Mouse (Mus musculus): Measurements from ENCODE around the gene Gm17455.

Gm17455 gene

GRCm38 (mm10) chr10:60373937-60374578 is 25.5 kb upstream of the Gm17455 start:
- DNase-seq, result no peak

- no peak for DNase-seq
Observed at GRCm38 (mm10) chr10:60376704-60377103, 22.8 kb upstream of the Gm17455 start.

- DNase-seq, result no peak
Observed at GRCm38 (mm10) chr10:60379419-60379957, 20.0 kb upstream of the Gm17455 start.

- DNase-seq, result no peak
Observed at GRCm38 (mm10) chr10:60380229-60380628, 19.3 kb upstream of the Gm17455 start.

GRCm38 (mm10) chr10:60381142-60381925 is 18.2 kb upstream of the Gm17455 start:
- DNase-seq, result no peak

GRCm38 (mm10) chr10:60388332-60388731 is 11.2 kb upstream of the Gm17455 start:
- DNase-seq, result no peak

- no peak for DNase-seq
Observed at GRCm38 (mm10) chr10:60389447-60389865, 10.1 kb upstream of the Gm17455 start.

GRCm38 (mm10) chr10:60390177-60390903 is 9.2 kb upstream of the Gm17455 start:
- no peak for DNase-seq

- DNase-seq, result no peak
Observed at GRCm38 (mm10) chr10:60390904-60391420, 8.6 kb upstream of the Gm17455 start.

GRCm38 (mm10) chr10:60391661-60392060 is 7.9 kb upstream of the Gm17455 start:
- no peak for DNase-seq

GRCm38 (mm10) chr10:60394936-60395335 is 4.6 kb upstream of the Gm17455 start:
- no peak for DNase-seq

GRCm38 (mm10) chr10:60395605-60396004 is 3.9 kb upstream of the Gm17455 start:
- DNase-seq, result no peak

- DNase-seq, result no peak
Observed at GRCm38 (mm10) chr10:60398051-60398814, 1.3 kb upstream of the Gm17455 start.

GRCm38 (mm10) chr10:60400507-60401295 is 1.2 kb downstream of the Gm17455 start:
- DNase-seq, result no peak

GRCm38 (mm10) chr10:60405460-60406177 is 6.1 kb downstream of the Gm17455 start:
- DNase-seq, result peak; percentile 43

- DNase-seq, result peak; percentile 29
Observed at GRCm38 (mm10) chr10:60407831-60408230, 8.3 kb downstream of the Gm17455 start.

- no peak for DNase-seq
Observed at GRCm38 (mm10) chr10:60411794-60412193, 12.3 kb downstream of the Gm17455 start.

- no peak for DNase-seq
Observed at GRCm38 (mm10) chr10:60413756-60414155, 14.2 kb downstream of the Gm17455 start.

- DNase-seq, result no peak
Observed at GRCm38 (mm10) chr10:60417041-60417440, 17.5 kb downstream of the Gm17455 start.

- DNase-seq, result peak; percentile 37
Observed at GRCm38 (mm10) chr10:60418137-60418536, 18.6 kb downstream of the Gm17455 start.

- no peak for DNase-seq
Observed at GRCm38 (mm10) chr10:60419624-60420023, 20.1 kb downstream of the Gm17455 start.

Data from cerebellum, adult 9-11 months (tissue).